In genomic region chr12:25224644-25225043, GRCm38 (mm10) we compare ENCODE assay signal across 24 mouse cellular contexts.
DNase-seq lines count a peak whose midpoint lies in the region; ATAC-seq and TF ChIP-seq lines count a peak whose summit lies in the region.
"Had no signal": no experiment of that assay in that cellular context is flagged by ENCODE, and none has a peak within 500 bp of the region (broad histone marks: within the 10 kb centered on the region; RNA-seq: fewer than 3 reads in every experiment).

No protein-coding gene starts in this region.

- H3K4me1 ChIP-seq in midbrain, embryonic 15.5 days = no peaks in the 10 kb centered on the region

- H3K9me3 ChIP-seq in midbrain, embryonic 15.5 days = no peaks in the 10 kb centered on the region
- H3K9me3 ChIP-seq: embryonic facial prominence, embryonic 12.5 days; forebrain, embryonic 12.5 days; heart, embryonic 15.5 days; intestine, embryonic 15.5 days; midbrain, embryonic 10.5 days had no signal

- 84% methylated on average over 4 of the region's 4 CpGs for WGBS in midbrain, embryonic 15.5 days

- H3K27me3 ChIP-seq in midbrain, embryonic 15.5 days (replicated peaks) = no peaks in the 10 kb centered on the region
- H3K27me3 ChIP-seq: embryonic facial prominence, embryonic 12.5 days; intestine, embryonic 15.5 days had no signal

- H3K4me3 ChIP-seq in layer of hippocampus, adult 2 months = no peak overlapping the region
- H3K4me3 ChIP-seq in midbrain, embryonic 15.5 days = no peak overlapping the region
- H3K4me3 ChIP-seq: embryonic facial prominence, embryonic 12.5 days; forebrain, embryonic 12.5 days; heart, embryonic 15.5 days; intestine, embryonic 15.5 days; left cerebral cortex, adult 2 months; midbrain, embryonic 10.5 days had no signal

- H3K4me2 ChIP-seq in midbrain, embryonic 15.5 days = no peak overlapping the region
- H3K4me2 ChIP-seq: embryonic facial prominence, embryonic 12.5 days; forebrain, embryonic 12.5 days; heart, embryonic 15.5 days; intestine, embryonic 15.5 days had no signal

- no peak for ATAC-seq in midbrain, embryonic 15.5 days (replicated peaks)
- ATAC-seq: activated CD4-positive, CD25-positive, alpha-beta regulatory T cell, adult 4 months; hindbrain, embryonic 16.5 days; intestine, embryonic 15.5 days had no signal

- TF ChIP-seq CTCF in layer of hippocampus, adult 2 months (conservative IDR thresholded peaks at IDR 0.05) = peak; percentile 19; the same call in 1 of the 2 replicates

- H3K36me3 ChIP-seq in midbrain, embryonic 15.5 days (replicated peaks) = no peaks in the 10 kb centered on the region
- H3K36me3 ChIP-seq: embryonic facial prominence, embryonic 12.5 days; forebrain, embryonic 12.5 days; heart, embryonic 15.5 days; intestine, embryonic 15.5 days; midbrain, embryonic 10.5 days had no signal

- no peak overlapping the region for H3K9ac ChIP-seq in midbrain, embryonic 15.5 days
- H3K9ac ChIP-seq: embryonic facial prominence, embryonic 12.5 days; forebrain, embryonic 12.5 days; heart, embryonic 15.5 days; intestine, embryonic 15.5 days had no signal

- DNase-seq in adrenal gland, postnatal 14 days = peak; percentile 29
- no peak for DNase-seq in adrenal gland, adult 18-20 months (ENCODE audit: low spot score in 2 of 2)
- no peak for DNase-seq in layer of hippocampus, adult 2 months (ENCODE audit: low spot score in 2 of 2)
- no peak for DNase-seq in layer of hippocampus, postnatal 14 days (ENCODE audit: low spot score in 2 of 2)
- DNase-seq in kidney, adult 8-10 months = peak; percentile 75 to 76
- peak; percentile 74 to 76 for DNase-seq in kidney, postnatal 36 days
- DNase-seq in ovary, postnatal 36 days (ENCODE audit: low spot score) = no peak
- DNase-seq: adrenal gland, postnatal 10 days; cerebellum, adult 2 months; cerebellum, postnatal 25 days; gastrocnemius, postnatal 36 days; heart, postnatal 4 days; layer of hippocampus, adult 9-11 months; thymus, postnatal 14 days had no signal

- no peak overlapping the region for H3K27ac ChIP-seq in layer of hippocampus, adult 2 months
- no peak overlapping the region for H3K27ac ChIP-seq in midbrain, embryonic 15.5 days
- H3K27ac ChIP-seq: embryonic facial prominence, embryonic 12.5 days; forebrain, embryonic 12.5 days; heart, embryonic 15.5 days; intestine, embryonic 15.5 days; left cerebral cortex, adult 2 months; macrophage; midbrain, embryonic 10.5 days had no signal

Comparison
In these comparisons a context has a peak if more than half of its experiments do, and no peak if none do; other contexts are left out.
1. DNase-seq: peak in adrenal gland, postnatal 14 days (single experiment), kidney, adult 8-10 months (2 of 2) and kidney, postnatal 36 days (2 of 2); none in adrenal gland, adult 18-20 months (0 of 2), layer of hippocampus, adult 2 months (0 of 2), layer of hippocampus, postnatal 14 days (0 of 2) and ovary, postnatal 36 days (single experiment).